Mouse (Mus musculus): Measurements from ENCODE around the gene Gm20696.

Gm20696 gene

DNA sequence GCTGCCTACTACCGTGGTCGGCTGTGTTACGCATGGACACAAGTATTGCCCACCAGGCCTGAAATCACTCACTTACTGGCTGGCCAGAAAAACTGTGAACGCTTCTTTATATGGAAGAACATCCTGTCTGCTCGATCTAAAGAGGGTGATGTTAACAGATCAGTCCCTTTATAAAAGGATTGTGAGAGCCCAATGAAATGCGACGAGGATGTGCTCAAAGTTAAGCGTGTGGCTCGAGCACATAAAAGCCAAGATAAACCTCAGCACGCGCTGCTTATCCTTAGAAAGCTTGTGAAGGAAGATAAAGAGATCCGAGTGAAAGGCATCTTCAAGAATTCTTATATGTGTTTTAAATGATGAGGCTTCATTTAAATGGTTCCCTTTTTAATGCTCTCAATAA, 270.9 kb downstream of the Gm20696 start:
- DNase-seq (ENCODE audit: low read depth, low spot score): no peak

DNA sequence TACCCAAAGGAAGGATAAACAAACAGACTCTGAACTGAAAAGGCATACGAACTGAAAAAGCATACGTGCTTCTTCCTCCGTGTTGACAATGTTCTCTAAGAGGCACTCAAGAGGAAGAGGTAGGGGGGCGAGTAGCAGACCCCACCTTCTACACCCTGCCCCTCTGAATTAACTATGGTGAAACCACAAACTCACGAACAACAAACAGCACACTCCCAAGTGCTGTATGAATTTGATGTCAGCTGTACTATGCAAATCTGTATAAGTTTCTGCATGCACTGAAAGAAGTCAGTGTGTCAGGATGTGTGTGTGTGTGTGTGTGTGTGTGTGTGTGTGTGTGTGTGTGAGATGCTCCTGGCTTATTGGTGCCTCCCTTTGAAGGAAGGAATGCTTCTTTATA, 271.8 kb downstream of the Gm20696 start:
- DNase-seq (ENCODE audit: low read depth, low spot score): no peak

DNA sequence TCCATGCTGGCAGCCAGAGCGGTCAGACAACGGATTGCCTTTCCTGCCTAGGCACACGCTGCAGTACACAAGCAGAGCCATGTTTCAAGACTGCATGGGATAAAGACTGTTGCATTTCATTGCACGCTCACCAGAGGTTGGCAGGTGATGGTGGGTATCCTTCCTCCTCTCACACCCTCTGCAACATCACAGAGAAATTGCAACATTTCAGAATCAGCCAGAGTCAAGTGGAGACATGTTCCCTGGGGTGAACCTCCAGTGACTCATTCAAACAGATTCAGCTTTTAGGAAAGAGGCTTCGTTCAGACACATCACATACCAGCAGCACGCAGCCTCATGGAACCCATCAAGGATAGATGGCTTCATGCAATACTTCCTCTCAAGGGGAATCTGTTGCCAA, 274.1 kb downstream of the Gm20696 start:
- no peak for DNase-seq (ENCODE audit: low read depth, low spot score)

DNA sequence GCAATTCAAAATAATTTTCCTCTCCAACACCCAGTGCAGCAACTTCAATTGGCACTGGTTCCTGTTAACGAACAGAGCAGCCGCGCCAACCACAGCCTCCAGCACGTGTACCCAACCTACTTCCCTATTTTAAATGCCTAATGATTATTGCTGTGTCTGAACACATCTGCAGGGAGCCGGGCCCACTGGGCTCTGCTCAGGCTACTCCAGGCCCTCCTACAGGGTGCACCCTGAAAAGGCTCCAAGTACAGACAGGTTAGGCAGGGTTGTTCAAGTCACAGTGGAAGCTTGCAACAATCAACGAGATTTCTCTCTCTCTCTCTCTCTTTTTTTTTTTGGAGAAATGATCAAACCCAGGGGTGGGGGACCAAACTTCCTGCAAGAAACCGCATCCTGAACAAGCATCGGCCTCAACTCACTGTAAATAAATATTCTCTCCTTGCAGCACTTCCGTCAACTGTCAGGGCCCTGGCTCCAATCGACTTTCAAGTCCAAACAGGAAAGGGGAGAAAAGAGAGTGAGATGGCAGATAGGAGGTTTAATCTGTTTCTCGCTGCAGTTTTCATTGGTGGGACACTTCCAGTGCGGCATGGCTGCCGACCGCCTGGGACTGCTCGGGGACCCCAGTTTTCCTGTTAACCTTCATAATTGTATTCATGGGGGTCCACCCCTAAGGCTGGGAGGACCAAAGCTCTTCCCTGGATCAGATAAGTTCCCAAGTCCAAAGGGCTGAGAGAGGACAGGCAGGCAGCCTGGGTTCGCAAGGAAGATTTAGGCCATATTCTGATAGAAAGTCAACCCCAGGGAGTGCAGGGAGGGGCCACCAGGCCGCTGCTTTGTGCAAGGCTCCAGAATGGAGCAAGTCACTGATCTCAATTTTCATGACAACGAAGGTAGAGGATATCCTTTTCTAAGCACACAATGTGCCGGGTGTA, 277.6 kb downstream of the Gm20696 start:
- DNase-seq (ENCODE audit: low read depth, low spot score): no peak

DNA sequence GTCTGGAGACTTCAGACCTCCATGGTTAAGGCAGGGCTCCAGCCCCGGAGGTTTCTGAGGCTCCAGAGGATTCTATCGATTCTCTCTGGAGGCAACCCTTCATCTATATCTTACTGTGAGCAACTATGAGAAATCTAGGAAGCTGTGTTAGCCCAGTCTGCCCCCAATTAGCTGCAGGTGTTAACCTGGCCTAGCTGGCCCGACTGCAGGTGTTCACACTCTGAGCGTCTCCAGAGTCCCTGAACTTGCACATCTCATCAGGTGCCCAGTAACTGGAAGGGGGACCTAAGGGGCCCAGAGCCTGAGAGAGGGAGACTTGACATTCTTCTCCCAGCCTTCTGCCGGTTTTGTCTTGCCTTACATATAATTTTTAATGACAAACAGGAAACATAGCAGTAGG, 278.6 kb downstream of the Gm20696 start:
- no peak for DNase-seq (ENCODE audit: low read depth, low spot score)

DNA sequence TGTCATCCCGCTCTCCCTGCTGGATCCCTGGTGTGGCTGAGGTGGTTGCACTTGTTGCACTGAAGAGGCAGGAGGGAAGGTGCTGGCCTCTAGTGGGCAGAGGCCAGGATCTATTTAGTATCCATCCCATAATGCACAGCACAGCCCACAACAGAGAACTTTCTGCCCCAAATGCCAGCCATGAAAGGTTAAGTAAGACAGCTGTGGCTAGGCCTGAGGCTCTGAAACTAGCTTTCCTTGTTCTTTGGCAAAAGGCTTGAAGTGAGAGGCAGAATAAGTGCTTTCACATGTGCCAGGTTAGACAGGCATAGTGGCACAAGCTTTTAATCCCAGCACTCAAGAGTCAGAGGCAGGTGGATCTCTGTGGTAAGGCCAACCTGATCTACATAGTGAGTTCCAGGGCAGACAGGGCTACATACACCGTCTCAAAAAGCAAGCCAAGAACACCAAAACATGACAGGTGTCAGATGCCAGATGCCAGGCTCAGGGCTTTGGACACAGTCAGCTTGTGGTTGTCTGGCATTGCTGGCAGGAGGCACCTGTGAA, 281.5 kb downstream of the Gm20696 start:
- no peak for DNase-seq (ENCODE audit: low read depth, low spot score)

DNA sequence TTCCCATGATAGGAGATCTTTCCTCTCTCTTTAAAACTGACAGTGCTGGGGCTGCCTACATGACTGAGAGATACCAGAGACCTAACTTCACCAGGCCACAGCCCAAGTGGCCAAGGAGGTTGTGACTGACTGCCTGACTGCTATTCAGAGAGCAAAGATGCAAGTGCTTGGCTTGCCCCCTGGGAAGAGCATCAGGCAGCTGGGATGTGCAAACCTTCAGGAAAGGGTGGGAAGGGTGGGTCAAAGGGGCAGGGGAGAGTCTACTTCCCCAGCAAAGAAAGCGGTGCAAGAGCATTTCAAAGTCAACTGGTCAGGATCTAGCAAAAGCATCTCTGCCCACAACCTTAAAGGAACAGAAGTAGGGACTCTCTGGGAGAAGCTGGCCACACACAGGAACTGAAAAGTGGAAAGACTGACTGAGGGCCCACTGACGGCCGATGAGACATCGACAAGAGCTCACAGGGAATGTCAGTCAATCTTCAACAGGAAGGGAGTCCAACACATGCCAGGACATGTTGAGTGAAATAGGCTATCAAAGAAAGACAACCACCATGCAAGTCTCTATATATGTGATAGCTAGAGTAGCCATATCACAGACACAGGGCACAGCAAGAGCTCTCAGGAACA, 282.6 kb downstream of the Gm20696 start:
- DNase-seq (ENCODE audit: low read depth, low spot score): no peak

DNA sequence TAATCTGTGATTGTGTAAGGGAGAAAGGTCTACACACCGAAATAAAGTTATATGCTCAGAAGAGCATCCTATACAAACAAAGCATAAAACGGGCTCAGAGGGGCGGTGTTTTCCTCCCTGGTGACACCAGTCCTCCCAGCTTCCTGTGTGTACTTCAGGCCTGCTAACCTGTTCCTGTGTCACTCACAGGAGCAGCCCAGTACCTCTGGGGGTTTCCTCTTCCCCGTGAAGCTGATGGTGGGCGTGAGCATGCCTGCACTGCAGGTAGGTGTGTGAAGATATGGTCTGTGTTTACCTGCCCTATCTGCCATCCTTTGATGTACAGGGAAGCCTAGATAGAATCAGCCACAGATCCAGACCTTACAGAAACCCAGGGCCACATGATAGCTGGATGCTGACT, 286.5 kb downstream of the Gm20696 start:
- DNase-seq (ENCODE audit: low read depth, low spot score): no peak

DNA sequence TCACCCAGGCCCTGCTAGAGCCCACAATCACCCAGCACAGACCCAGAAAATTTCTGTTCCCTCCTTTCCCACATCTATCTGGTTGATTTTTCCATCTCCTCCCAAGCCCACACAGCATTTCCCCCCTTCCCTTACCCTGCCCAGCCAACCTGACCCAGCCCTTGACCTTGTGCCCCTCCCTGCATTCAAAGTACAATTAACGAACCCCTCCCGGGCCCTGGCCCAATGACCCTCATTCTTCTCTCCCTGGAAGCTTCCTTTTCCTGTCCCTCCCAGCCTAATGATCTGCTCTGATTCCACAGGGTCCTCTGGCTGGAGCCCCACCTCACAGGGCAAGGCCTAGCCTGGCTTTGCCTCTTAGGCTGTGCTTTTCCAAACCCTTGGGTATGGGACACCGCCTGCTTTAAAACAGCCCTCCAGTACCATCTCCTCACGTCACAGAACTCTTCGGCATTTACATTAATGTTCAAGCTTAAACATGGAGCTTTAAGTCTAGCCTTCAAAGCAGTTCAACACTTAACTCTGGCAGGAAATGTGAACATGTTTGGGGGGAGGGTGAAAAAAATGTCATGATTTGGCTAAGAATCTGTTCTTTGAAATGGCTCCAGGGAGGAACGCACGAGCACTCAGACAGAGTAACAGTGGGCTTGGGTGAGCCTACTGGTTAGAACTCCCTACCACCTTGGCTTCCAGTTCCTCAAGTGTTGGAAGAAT, 287.4 kb downstream of the Gm20696 start:
- no peak for DNase-seq (ENCODE audit: low read depth, low spot score)

DNA sequence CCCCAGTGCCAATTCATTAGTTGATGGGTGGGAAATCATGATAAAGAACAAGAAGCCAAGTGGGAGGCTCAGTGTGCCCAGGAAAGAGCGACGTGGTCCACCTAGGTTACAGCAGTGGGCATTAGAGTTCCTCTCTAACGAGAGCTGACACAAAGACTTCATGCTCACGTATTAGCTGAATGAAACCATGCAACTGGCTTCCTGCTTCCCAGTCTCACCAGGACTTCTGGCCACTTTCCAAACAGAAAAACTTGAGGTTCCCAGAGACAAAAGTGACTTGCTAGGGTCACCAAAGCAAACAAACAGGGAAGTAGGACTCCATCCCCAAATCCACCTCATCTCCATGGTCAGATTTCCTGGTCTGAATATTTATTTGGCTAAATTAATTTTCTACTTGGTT, 288.9 kb downstream of the Gm20696 start:
- no peak for DNase-seq (ENCODE audit: low read depth, low spot score)

DNA sequence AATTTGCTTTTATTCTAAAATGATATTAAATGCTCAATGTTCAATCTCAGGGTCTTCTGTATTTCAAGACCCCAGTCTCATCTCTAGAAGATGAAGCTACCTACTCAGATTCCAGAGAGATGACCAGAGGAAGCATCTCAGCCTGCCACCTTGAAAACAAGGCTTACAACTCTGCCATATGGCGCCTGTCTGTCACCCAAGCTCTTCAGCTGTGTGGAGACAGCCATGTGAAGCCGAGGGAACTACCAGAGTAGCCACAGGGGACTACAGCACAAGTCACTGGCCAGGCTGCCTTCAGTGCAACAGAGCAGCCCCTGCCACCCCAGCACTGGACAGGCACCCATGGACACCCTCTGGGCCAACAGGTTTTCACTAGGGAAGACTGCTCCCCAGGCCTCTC, 289.5 kb downstream of the Gm20696 start:
- no peak for DNase-seq (ENCODE audit: low read depth, low spot score)

DNA sequence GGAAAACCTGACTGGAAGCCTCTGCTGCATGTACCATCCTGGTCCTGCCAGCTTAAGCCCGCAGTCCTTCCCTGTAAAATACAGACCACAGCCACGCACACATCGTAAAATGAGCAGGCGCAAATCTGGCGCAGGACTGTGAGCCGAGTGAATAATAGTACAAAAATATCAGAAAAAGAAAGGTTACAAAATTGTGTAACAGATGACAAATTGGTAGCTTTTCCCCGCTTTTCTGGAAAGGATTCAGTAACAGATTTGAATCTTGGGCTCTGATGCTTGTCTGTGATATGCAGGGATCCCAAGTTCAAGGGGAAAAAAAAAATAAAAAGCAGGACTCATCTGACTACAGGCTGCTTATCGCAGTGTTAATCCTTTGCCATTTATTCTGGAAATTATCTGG, 289.9 kb downstream of the Gm20696 start:
- DNase-seq (ENCODE audit: low read depth, low spot score): no peak

DNA sequence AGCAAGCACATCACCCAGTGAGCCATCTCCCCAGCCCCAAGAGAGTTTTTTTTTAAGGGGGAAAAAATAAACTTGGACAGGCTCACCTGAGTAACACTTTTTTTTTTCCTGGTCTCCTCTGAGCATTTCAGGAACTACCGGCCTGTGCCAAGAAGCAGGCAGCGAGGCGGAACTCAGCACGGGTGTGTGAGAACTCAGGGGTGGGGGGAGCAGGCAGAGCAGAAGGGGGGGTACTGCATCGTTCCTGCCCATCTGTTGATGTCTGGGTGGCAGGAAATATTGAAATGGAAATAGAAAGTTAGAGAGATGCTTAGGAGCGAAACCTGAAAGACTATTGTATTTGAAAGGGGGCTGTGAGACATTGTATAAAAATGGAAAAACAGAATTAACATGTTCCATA, 290.7 kb downstream of the Gm20696 start:
- DNase-seq (ENCODE audit: low read depth, low spot score): no peak

DNA sequence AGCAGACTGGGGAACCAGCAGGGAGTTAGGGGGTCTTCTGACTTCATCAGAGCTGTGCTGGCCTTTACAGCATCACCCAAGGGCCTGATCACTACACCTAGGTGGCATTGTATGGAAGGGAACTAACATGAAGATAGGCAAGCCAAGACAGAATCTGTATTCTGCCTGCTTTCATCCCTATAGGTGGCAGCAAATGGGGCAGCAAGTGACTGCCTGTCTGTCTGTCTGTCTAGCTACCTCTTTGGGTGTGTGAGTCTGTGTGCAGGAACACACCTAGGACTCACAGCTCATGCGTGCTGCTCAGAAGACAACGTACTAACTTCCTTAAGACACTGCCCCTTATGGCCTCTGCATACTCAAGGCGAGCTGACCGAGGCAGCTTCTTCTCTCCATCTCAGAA, 291.2 kb downstream of the Gm20696 start:
- DNase-seq (ENCODE audit: low read depth, low spot score): no peak

DNA sequence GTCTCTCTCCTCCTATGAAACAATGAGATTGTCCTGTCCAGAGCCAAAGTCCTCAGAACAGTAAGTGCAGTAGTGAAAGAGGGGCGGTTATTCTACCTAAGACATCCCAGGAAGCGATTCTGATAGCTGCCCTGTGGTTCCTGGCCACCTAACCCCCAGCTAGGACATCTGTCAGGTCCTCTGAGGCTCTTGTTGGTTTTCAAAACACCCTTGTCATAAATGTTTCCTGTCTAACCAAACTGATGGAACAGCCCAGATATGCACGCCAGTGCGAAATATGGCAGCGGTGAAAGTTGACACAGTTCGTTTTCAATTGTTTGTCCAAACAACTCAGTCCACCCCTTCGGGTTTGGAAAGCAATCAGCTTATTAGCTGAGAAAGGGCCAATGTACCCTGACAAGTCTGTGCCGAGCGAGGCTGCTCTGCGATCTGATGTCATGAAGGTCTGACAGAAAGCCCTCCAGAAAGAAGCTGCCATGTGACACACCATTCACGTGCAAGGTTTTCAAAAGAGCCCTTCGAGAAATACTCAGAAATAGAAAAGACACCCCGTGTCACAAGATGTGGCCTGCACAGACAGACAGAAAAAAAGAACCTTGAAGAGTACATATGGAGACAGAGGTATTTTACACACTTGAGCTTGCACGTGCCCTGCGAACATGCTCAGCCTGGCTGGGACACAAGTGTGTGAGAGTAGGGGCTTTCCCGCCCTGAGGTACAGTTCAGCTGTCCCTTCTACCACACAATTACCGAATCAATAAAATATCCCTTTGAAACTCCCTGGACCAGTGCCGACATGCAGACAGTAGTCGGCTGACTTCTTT, 291.9 kb downstream of the Gm20696 start:
- DNase-seq (ENCODE audit: low read depth, low spot score): no peak

DNA sequence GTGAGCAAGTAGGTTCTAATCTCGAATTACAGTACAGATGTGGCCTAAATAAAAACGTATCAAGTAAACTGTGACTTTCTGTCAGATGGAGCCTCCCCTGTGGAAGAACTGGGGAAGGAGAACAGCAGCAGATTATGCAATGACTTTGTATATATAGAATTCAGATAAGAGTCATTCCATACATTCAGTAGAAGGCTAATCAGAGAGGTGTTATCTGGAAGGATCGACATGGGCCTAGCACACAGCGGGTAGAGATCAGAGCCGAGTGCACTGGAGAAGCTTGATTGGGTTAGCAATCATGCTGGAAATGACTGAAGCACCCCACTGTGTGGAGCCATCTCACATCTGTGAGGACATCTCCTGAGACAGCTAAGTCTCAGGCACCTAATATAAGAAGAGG, 294.2 kb downstream of the Gm20696 start:
- DNase-seq (ENCODE audit: low read depth, low spot score): no peak

DNA sequence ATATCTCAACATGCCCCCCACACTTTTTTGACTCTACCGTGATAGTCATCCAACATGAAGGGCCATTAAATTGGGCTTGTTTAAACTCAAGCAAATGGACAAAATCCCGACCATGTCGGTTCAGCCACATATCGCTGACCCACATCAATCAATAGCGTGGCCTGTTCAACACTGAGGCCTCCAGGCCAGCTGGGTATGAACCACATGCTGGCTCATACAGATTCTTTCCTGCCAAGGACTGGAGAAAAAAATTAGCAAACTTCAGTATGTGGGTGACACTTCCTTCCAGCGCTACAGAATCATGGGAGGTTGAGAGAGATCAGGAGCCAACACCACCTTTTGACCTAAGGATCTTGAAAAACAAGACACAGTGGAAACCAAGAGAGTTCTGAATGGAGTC, 294.6 kb downstream of the Gm20696 start:
- DNase-seq (ENCODE audit: low read depth, low spot score): no peak

DNA sequence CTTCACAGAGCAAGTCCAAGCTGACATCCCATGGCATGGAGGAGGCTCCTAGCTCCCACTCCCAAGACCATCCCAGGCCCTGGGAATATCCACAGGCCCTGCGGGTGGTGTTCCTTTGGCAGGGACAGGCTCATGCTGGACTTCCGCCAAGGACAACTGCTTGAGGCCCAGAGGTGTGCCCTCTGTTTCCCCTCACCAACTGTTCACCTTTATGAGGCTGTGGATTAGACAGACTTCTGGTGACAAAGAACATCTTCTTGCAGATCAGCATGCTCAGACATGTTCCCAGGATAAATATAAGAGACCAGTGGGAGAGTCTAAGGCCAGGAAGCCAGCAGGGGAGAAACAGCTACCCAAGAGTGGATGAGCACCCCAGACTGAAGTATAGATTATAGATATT, 296.7 kb downstream of the Gm20696 start:
- DNase-seq (ENCODE audit: low read depth, low spot score): no peak

DNA sequence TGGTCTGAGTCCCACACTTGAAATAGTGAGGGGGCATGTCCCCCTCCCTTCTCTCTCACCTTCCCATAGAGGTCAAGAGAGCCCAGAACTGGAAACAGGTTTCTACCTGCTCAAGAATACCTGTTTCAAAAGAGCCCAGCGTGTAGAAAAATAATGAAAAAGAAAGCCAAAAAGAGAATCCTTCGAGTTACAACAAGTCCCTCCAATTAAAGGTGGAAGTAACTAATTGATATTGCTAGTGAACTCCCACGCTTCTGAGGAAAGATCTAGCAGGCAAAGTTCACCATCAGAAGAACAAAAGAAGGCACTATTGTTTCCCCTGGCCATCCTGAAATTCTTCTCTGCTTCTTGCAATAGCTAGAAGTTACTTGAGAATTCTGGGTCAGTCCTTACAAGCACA, 297.4 kb downstream of the Gm20696 start:
- DNase-seq (ENCODE audit: low read depth, low spot score): no peak

DNA sequence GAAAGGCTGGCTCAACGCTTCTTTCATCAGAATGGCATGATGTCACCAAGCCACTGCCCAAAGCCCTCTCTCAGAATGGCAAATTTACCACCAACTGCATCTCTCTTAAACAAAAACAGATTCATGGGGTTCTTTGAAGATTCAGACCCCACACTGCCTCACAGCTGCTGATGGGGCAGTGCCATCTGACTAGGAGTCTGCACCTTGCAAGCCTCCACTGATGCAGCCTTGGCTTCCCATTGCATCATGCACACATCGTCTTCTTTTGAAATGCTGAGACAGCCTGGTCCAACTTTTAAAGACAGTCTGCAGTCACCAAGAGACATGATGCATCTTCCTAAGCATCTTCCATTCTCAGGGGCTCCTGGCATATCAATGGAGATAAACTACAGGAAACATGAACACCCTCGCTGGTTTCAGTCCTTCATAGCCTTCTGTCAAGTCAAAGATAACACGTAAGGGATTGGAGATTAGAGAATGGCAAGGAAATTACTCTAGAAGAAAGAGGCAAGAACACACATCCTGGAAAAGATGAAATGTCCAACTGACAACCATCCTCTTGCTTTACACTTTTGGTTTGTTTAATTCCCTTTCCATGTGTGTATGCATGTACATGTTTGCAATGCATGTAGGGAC, 298.4 kb downstream of the Gm20696 start:
- DNase-seq (ENCODE audit: low read depth, low spot score): no peak

DNA sequence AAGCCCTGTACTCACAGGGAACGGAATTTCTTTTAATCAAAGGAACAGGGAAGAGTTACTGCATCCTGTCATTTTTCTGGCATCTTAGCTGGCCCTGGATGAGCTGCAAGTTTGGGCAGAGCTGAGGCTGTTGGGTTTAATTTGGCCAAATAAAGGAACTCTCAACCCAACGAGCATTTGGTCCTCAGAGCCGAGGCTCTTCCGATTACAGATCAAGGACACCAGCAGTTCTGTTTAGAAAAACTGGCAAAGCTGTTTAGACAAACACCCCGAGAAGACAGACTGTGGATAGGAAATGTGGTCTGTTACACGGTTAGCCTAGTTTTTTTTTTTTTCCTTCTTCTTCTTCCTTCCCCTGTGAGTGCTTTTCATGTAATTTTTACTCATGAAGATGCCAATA, 302.1 kb downstream of the Gm20696 start:
- no peak for DNase-seq (ENCODE audit: low read depth, low spot score)

Data from retina, postnatal 7 days (tissue).